Mouse (Mus musculus): ENCODE measurements around the gene Osbp2. TPM values are rescaled to one million over a fixed set of nuclear protein-coding genes. Genes with fewer than 3 reads are reported as not detected.
A peak's percentile ranks its signal among the peaks of the same experiment; 100 is the strongest.

Gene Osbp2
- polyA plus RNA-seq, 1 experiment from 2014 or later = 2.4 TPM

GRCm38 (mm10) chr11:3766964-3767363 is 96.7 kb downstream of the Osbp2 start:
- H3K9me3 ChIP-seq (ENCODE audit: control insufficient read depth, low read length) = no peaks in the 10 kb centered on the region
- no peak overlapping the region for H3K4me3 ChIP-seq (ENCODE audit: low read depth, low read length)
- H3K27ac ChIP-seq (ENCODE audit: low read depth, low read length) = no peak overlapping the region
- ATAC-seq (ENCODE audit: insufficient read depth, low FRiP score, low TSS enrichment) (no peak), DNase-seq (ENCODE audit: low spot score) (no peak)
- no peak overlapping the region for H3K9ac ChIP-seq (ENCODE audit: low read length)
- no peak overlapping the region for H3K4me2 ChIP-seq (ENCODE audit: low read depth)
- 0 out of 2 replicates have a peak, but pooled peaks cover 4% of the 10 kb centered on the region for H3K4me1 ChIP-seq (ENCODE audit: control insufficient read depth, insufficient read depth, low read length)
- H3K36me3 ChIP-seq (ENCODE audit: control insufficient read depth, insufficient read depth, low read length) = no peaks in the 10 kb centered on the region
- 87% methylated on average over 8 of the region's 8 CpGs for WGBS
- peaks cover 7% of the 10 kb centered on the region for H3K27me3 ChIP-seq (ENCODE audit: control insufficient read depth, insufficient read depth, low read length)

GRCm38 (mm10) chr11:3764352-3764751 is 99.4 kb downstream of the Osbp2 start:
- no peak for DNase-seq (ENCODE audit: low spot score)

GRCm38 (mm10) chr11:3761775-3762501 is 101.8 kb downstream of the Osbp2 start:
- ATAC-seq (ENCODE audit: insufficient read depth, low FRiP score, low TSS enrichment) (peak; percentile 63), DNase-seq (ENCODE audit: low spot score) (peak; percentile 38)
- no peaks in the 10 kb centered on the region for H3K36me3 ChIP-seq (ENCODE audit: control insufficient read depth, insufficient read depth, low read length)
- 0 out of 2 replicates have a peak, but pooled peaks cover 6% of the 10 kb centered on the region for H3K4me1 ChIP-seq (ENCODE audit: control insufficient read depth, insufficient read depth, low read length)
- H3K27ac ChIP-seq (ENCODE audit: low read depth, low read length) = no peak overlapping the region
- no peaks in the 10 kb centered on the region for H3K9me3 ChIP-seq (ENCODE audit: control insufficient read depth, low read length)
- H3K9ac ChIP-seq (ENCODE audit: low read length) = peak overlapping the region; percentile 65
- H3K4me2 ChIP-seq (ENCODE audit: low read depth) = peak overlapping the region; percentile 95
- H3K4me3 ChIP-seq (ENCODE audit: low read depth, low read length) = peak overlapping the region; percentile 57
- WGBS = under 1% methylated on average over 85 of the region's 90 CpGs
- peaks cover 23% of the 10 kb centered on the region for H3K27me3 ChIP-seq (ENCODE audit: control insufficient read depth, insufficient read depth, low read length)

More at GRCm38 (mm10) chr11:3764352-3764751, 99.4 kb downstream of the Osbp2 start:
- WGBS = 44% methylated on average over 4 of the region's 4 CpGs
- no peaks in the 10 kb centered on the region for H3K36me3 ChIP-seq (ENCODE audit: control insufficient read depth, insufficient read depth, low read length)
- H3K9ac ChIP-seq (ENCODE audit: low read length) = no peak overlapping the region
- no peak overlapping the region for H3K4me3 ChIP-seq (ENCODE audit: low read depth, low read length)
- H3K27me3 ChIP-seq (ENCODE audit: control insufficient read depth, insufficient read depth, low read length) = peaks cover 23% of the 10 kb centered on the region
- H3K4me2 ChIP-seq (ENCODE audit: low read depth) = no peak overlapping the region
- H3K27ac ChIP-seq (ENCODE audit: low read depth, low read length) = no peak overlapping the region
- 0 out of 2 replicates have a peak, but pooled peaks cover 6% of the 10 kb centered on the region for H3K4me1 ChIP-seq (ENCODE audit: control insufficient read depth, insufficient read depth, low read length)
- no peaks in the 10 kb centered on the region for H3K9me3 ChIP-seq (ENCODE audit: control insufficient read depth, low read length)
- ATAC-seq (ENCODE audit: insufficient read depth, low FRiP score, low TSS enrichment) = no peak

- Histone ChIP-seq H3K4me1 (ENCODE audit: control insufficient read depth, insufficient read depth, low read length) (0 out of 2 replicates have a peak, but pooled peaks cover 6% of the 10 kb centered on the region), H3K9ac (ENCODE audit: low read length) (peak overlapping the region; percentile 65), H3K4me2 (ENCODE audit: low read depth) (peak overlapping the region; percentile 95), H3K27me3 (ENCODE audit: control insufficient read depth, insufficient read depth, low read length) (peaks cover 23% of the 10 kb centered on the region), H3K27ac (ENCODE audit: low read depth, low read length) (no peak overlapping the region), H3K36me3 (ENCODE audit: control insufficient read depth, insufficient read depth, low read length) (no peaks in the 10 kb centered on the region), H3K9me3 (ENCODE audit: control insufficient read depth, low read length) (no peaks in the 10 kb centered on the region), H3K4me3 (ENCODE audit: low read depth, low read length) (peak overlapping the region; percentile 57)
- DNase-seq (ENCODE audit: low spot score) (no peak), ATAC-seq (ENCODE audit: insufficient read depth, low FRiP score, low TSS enrichment) (no peak)
- WGBS = 6% methylated on average over 11 of the region's 11 CpGs
These were observed 102.4 kb downstream of the Osbp2 start for GRCm38 (mm10) chr11:3761339-3761738.

GRCm38 (mm10) chr11:3759433-3759832 is 104.3 kb downstream of the Osbp2 start:
- Histone ChIP-seq H3K9ac (ENCODE audit: low read length) (no peak overlapping the region), H3K9me3 (ENCODE audit: control insufficient read depth, low read length) (no peaks in the 10 kb centered on the region), H3K4me3 (ENCODE audit: low read depth, low read length) (no peak overlapping the region), H3K36me3 (ENCODE audit: control insufficient read depth, insufficient read depth, low read length) (no peaks in the 10 kb centered on the region), H3K27ac (ENCODE audit: low read depth, low read length) (no peak overlapping the region), H3K27me3 (ENCODE audit: control insufficient read depth, insufficient read depth, low read length) (peaks cover 23% of the 10 kb centered on the region), H3K4me2 (ENCODE audit: low read depth) (no peak overlapping the region), H3K4me1 (ENCODE audit: control insufficient read depth, insufficient read depth, low read length) (0 out of 2 replicates have a peak, but pooled peaks cover 6% of the 10 kb centered on the region)
- DNase-seq (ENCODE audit: low spot score) = no peak
- WGBS = 72% methylated on average over 5 of the region's 5 CpGs
- no peak for ATAC-seq (ENCODE audit: insufficient read depth, low FRiP score, low TSS enrichment)

- H3K4me2 ChIP-seq (ENCODE audit: low read depth) = no peak overlapping the region
- no peaks in the 10 kb centered on the region for H3K36me3 ChIP-seq (ENCODE audit: control insufficient read depth, insufficient read depth, low read length)
- no peaks in the 10 kb centered on the region for H3K9me3 ChIP-seq (ENCODE audit: control insufficient read depth, low read length)
- ATAC-seq (ENCODE audit: insufficient read depth, low FRiP score, low TSS enrichment) (no peak), DNase-seq (ENCODE audit: low spot score) (no peak)
- H3K27ac ChIP-seq (ENCODE audit: low read depth, low read length) = no peak overlapping the region
- H3K4me3 ChIP-seq (ENCODE audit: low read depth, low read length) = no peak overlapping the region
- 0 out of 2 replicates have a peak, but pooled peaks cover 2% of the 10 kb centered on the region for H3K27me3 ChIP-seq (ENCODE audit: control insufficient read depth, insufficient read depth, low read length)
- no peaks in the 10 kb centered on the region for H3K4me1 ChIP-seq (ENCODE audit: control insufficient read depth, insufficient read depth, low read length)
- 66% methylated on average over 4 of the region's 4 CpGs for WGBS
- H3K9ac ChIP-seq (ENCODE audit: low read length) = no peak overlapping the region
These were observed 108.4 kb downstream of the Osbp2 start for GRCm38 (mm10) chr11:3755341-3755740.

- H3K4me3 ChIP-seq (ENCODE audit: low read depth, low read length) = no peak overlapping the region
- ATAC-seq (ENCODE audit: insufficient read depth, low FRiP score, low TSS enrichment) (no peak), DNase-seq (ENCODE audit: low spot score) (no peak)
- H3K4me2 ChIP-seq (ENCODE audit: low read depth) = no peak overlapping the region
- no peaks in the 10 kb centered on the region for H3K4me1 ChIP-seq (ENCODE audit: control insufficient read depth, insufficient read depth, low read length)
- H3K9ac ChIP-seq (ENCODE audit: low read length) = no peak overlapping the region
- no peaks in the 10 kb centered on the region for H3K36me3 ChIP-seq (ENCODE audit: control insufficient read depth, insufficient read depth, low read length)
- 72% methylated on average over 7 of the region's 7 CpGs for WGBS
- H3K27me3 ChIP-seq (ENCODE audit: control insufficient read depth, insufficient read depth, low read length) = no peaks in the 10 kb centered on the region
- H3K27ac ChIP-seq (ENCODE audit: low read depth, low read length) = no peak overlapping the region
- no peaks in the 10 kb centered on the region for H3K9me3 ChIP-seq (ENCODE audit: control insufficient read depth, low read length)
These were observed 109.0 kb downstream of the Osbp2 start for GRCm38 (mm10) chr11:3754685-3755084.

GRCm38 (mm10) chr11:3753897-3754296 is 109.8 kb downstream of the Osbp2 start:
- Histone ChIP-seq H3K4me1 (ENCODE audit: control insufficient read depth, insufficient read depth, low read length) (no peaks in the 10 kb centered on the region), H3K27me3 (ENCODE audit: control insufficient read depth, insufficient read depth, low read length) (no peaks in the 10 kb centered on the region), H3K9me3 (ENCODE audit: control insufficient read depth, low read length) (no peaks in the 10 kb centered on the region), H3K36me3 (ENCODE audit: control insufficient read depth, insufficient read depth, low read length) (no peaks in the 10 kb centered on the region), H3K4me2 (ENCODE audit: low read depth) (no peak overlapping the region), H3K27ac (ENCODE audit: low read depth, low read length) (no peak overlapping the region), H3K4me3 (ENCODE audit: low read depth, low read length) (no peak overlapping the region), H3K9ac (ENCODE audit: low read length) (no peak overlapping the region)
- DNase-seq (ENCODE audit: low spot score) (no peak), ATAC-seq (ENCODE audit: insufficient read depth, low FRiP score, low TSS enrichment) (no peak)
- WGBS = 68% methylated on average over 9 of the region's 9 CpGs

GRCm38 (mm10) chr11:3752766-3753165 is 110.9 kb downstream of the Osbp2 start:
- no peak overlapping the region for H3K4me3 ChIP-seq (ENCODE audit: low read depth, low read length)
- 77% methylated on average over 3 of the region's 3 CpGs for WGBS
- H3K9ac ChIP-seq (ENCODE audit: low read length) = no peak overlapping the region
- H3K4me2 ChIP-seq (ENCODE audit: low read depth) = no peak overlapping the region
- no peak overlapping the region for H3K27ac ChIP-seq (ENCODE audit: low read depth, low read length)
- H3K9me3 ChIP-seq (ENCODE audit: control insufficient read depth, low read length) = no peaks in the 10 kb centered on the region
- no peaks in the 10 kb centered on the region for H3K27me3 ChIP-seq (ENCODE audit: control insufficient read depth, insufficient read depth, low read length)
- ATAC-seq (ENCODE audit: insufficient read depth, low FRiP score, low TSS enrichment) (no peak), DNase-seq (ENCODE audit: low spot score) (no peak)
- no peaks in the 10 kb centered on the region for H3K4me1 ChIP-seq (ENCODE audit: control insufficient read depth, insufficient read depth, low read length)
- H3K36me3 ChIP-seq (ENCODE audit: control insufficient read depth, insufficient read depth, low read length) = no peaks in the 10 kb centered on the region

All from neural tube, embryonic 11.5 days (tissue).